Mouse (Mus musculus): ENCODE measurements at regions not wholly inside any gene's neighbourhood (a gene's known extent, or its start where the extent isn't known, plus 50 kb on each side); places are given as distances from the start of the nearest gene placed in this dataset.

GRCm38 (mm10) chr8:92240686-92241275, 116.6 kb upstream of the Irx5 start:
- no peaks in the 10 kb centered on the region for H3K4me1 ChIP-seq (ENCODE audit: control insufficient read depth, insufficient read depth, low read length)
- no peak overlapping the region for H3K27ac ChIP-seq
- H3K4me3 ChIP-seq: no peak overlapping the region
- no peaks in the 10 kb centered on the region for H3K27me3 ChIP-seq (ENCODE audit: control insufficient read depth, insufficient read depth, low read length)
- WGBS: 65% methylated on average over 13 of the region's 13 CpGs
- no peak for DNase-seq
- no peak for TF ChIP-seq CTCF (IDR thresholded peaks at IDR 0.05)
- no peak for TF ChIP-seq EP300 (IDR thresholded peaks at IDR 0.05; ENCODE audit: insufficient read depth, low read depth, low read length)
- no peak for TF ChIP-seq POLR2A (IDR thresholded peaks at IDR 0.05; ENCODE audit: insufficient read depth, low read depth, low read length)
- no peaks in the 10 kb centered on the region for H3K36me3 ChIP-seq (ENCODE audit: control insufficient read depth, insufficient read depth, low read length)
- intact Hi-C loops (cut with DNase I): no loop called here
- no peaks in the 10 kb centered on the region for H3K79me2 ChIP-seq (replicated peaks; ENCODE audit: control insufficient read depth, insufficient read depth, low read length)
- no peak overlapping the region for H3K9ac ChIP-seq (ENCODE audit: low read depth, low read length)

DNA sequence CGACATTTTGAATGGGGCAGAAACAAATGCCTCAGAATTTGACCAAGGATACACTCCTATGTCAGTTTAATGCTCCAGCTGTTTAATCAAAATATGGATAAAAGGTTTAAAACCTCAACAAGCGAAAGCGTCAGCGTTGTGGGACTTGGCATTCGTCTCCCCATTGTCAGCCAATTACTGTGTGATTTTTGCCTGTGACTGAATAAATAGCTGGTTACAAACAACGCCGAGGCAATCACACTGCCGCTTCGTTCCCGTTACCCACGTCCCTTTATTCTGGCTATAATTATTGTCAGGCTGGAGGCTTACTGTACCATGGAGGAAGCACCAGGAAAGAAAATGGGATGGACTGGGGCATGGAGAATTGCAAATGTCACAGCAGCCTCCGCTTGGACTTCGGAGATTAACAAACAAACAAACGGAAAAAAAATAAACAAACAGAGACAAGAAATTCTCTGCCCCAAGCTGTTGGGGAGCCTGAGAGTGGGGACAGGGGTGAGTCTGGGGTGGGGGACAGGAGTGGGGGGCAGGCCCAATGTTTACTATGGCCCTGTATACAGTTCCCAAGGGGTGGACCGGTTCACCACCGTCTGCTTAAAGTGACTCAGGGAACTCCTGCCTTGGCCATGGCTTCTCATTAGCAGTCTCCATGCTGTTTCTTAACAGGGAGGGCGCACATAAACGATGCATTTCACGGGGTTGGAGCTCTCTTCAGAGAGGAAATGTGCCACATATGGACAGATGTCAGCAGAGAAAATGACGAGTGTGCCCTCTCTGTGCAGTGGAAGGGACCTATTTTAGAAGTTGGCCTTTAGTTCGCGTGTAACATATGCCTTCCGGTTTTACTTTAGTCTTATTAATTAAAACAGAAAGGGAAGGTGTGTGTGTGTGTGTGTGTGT, 125.8 kb upstream of the Irx5 start:
- Histone ChIP-seq H3K27me3 (ENCODE audit: control insufficient read depth, insufficient read depth, low read length) (0 out of 2 replicates have a peak, but pooled peaks cover 2% of the 10 kb centered on the region), H3K79me2 (replicated peaks; ENCODE audit: control insufficient read depth, insufficient read depth, low read length) (no peaks in the 10 kb centered on the region), H3K4me1 (ENCODE audit: control insufficient read depth, insufficient read depth, low read length) (no peaks in the 10 kb centered on the region), H3K4me3 (no peak overlapping the region), H3K36me3 (ENCODE audit: control insufficient read depth, insufficient read depth, low read length) (no peaks in the 10 kb centered on the region), H3K9ac (ENCODE audit: low read depth, low read length) (no peak overlapping the region), H3K27ac (no peak overlapping the region)
- DNase-seq: no peak
- whole genome bisulfite sequencing: 74% methylated on average over 23 of the region's 23 CpGs
- TF ChIP-seq CTCF (IDR thresholded peaks at IDR 0.05): no peak
- no peak for TF ChIP-seq POLR2A (IDR thresholded peaks at IDR 0.05; ENCODE audit: insufficient read depth, low read depth, low read length)
- no peak for TF ChIP-seq EP300 (IDR thresholded peaks at IDR 0.05; ENCODE audit: insufficient read depth, low read depth, low read length)
- intact Hi-C loops (cut with DNase I): no loop called here

- intact Hi-C loops (cut with DNase I): no loop called here
- Histone ChIP-seq H3K9ac (ENCODE audit: low read depth, low read length) (no peak overlapping the region), H3K4me1 (ENCODE audit: control insufficient read depth, insufficient read depth, low read length) (no peaks in the 10 kb centered on the region), H3K4me3 (no peak overlapping the region), H3K27ac (no peak overlapping the region), H3K27me3 (ENCODE audit: control insufficient read depth, insufficient read depth, low read length) (peaks cover 2% of the 10 kb centered on the region; the same call in 1 of the 2 replicates), H3K79me2 (replicated peaks; ENCODE audit: control insufficient read depth, insufficient read depth, low read length) (no peaks in the 10 kb centered on the region), H3K36me3 (ENCODE audit: control insufficient read depth, insufficient read depth, low read length) (no peaks in the 10 kb centered on the region)
- TF ChIP-seq CTCF (IDR thresholded peaks at IDR 0.05): no peak
- TF ChIP-seq EP300 (IDR thresholded peaks at IDR 0.05; ENCODE audit: insufficient read depth, low read depth, low read length): no peak
- TF ChIP-seq POLR2A (IDR thresholded peaks at IDR 0.05; ENCODE audit: insufficient read depth, low read depth, low read length): no peak
- 81% methylated on average over 2 of the region's 2 CpGs for WGBS
- DNase-seq: no peak
These were observed 127.9 kb upstream of the Irx5 start for GRCm38 (mm10) chr8:92229526-92229925.

- no peak for DNase-seq
- Histone ChIP-seq H3K79me2 (replicated peaks; ENCODE audit: control insufficient read depth, insufficient read depth, low read length) (no peaks in the 10 kb centered on the region), H3K36me3 (ENCODE audit: control insufficient read depth, insufficient read depth, low read length) (no peaks in the 10 kb centered on the region), H3K27me3 (ENCODE audit: control insufficient read depth, insufficient read depth, low read length) (peaks cover 2% of the 10 kb centered on the region; the same call in 1 of the 2 replicates), H3K9ac (ENCODE audit: low read depth, low read length) (no peak overlapping the region), H3K4me3 (no peak overlapping the region), H3K4me1 (ENCODE audit: control insufficient read depth, insufficient read depth, low read length) (no peaks in the 10 kb centered on the region), H3K27ac (no peak overlapping the region)
- intact Hi-C loops (cut with DNase I): no loop called here
- no peak for TF ChIP-seq EP300 (IDR thresholded peaks at IDR 0.05; ENCODE audit: insufficient read depth, low read depth, low read length)
- TF ChIP-seq POLR2A (IDR thresholded peaks at IDR 0.05; ENCODE audit: insufficient read depth, low read depth, low read length): no peak
- no peak for TF ChIP-seq CTCF (IDR thresholded peaks at IDR 0.05)
- 86% methylated on average over 3 of the region's 3 CpGs for WGBS
These were observed 132.5 kb upstream of the Irx5 start for GRCm38 (mm10) chr8:92224929-92225328.

GRCm38 (mm10) chr8:92222992-92223391, 134.4 kb upstream of the Irx5 start:
- no peaks in the 10 kb centered on the region; the same call in 1 of the 2 replicates for H3K27me3 ChIP-seq (ENCODE audit: control insufficient read depth, insufficient read depth, low read length)
- no peaks in the 10 kb centered on the region for H3K4me1 ChIP-seq (ENCODE audit: control insufficient read depth, insufficient read depth, low read length)
- no peak overlapping the region for H3K9ac ChIP-seq (ENCODE audit: low read depth, low read length)
- 60% methylated on average over 3 of the region's 3 CpGs for WGBS
- intact Hi-C loops (cut with DNase I): no loop called here
- no peak overlapping the region for H3K27ac ChIP-seq
- H3K79me2 ChIP-seq (replicated peaks; ENCODE audit: control insufficient read depth, insufficient read depth, low read length): no peaks in the 10 kb centered on the region
- H3K4me3 ChIP-seq: no peak overlapping the region
- TF ChIP-seq CTCF (IDR thresholded peaks at IDR 0.05) (no peak), EP300 (IDR thresholded peaks at IDR 0.05; ENCODE audit: insufficient read depth, low read depth, low read length) (no peak), POLR2A (IDR thresholded peaks at IDR 0.05; ENCODE audit: insufficient read depth, low read depth, low read length) (no peak)
- DNase-seq: no peak
- H3K36me3 ChIP-seq (ENCODE audit: control insufficient read depth, insufficient read depth, low read length): no peaks in the 10 kb centered on the region
